Mouse (Mus musculus): ENCODE data around the gene Ubr2. TPM values are rescaled to one million over a fixed set of nuclear protein-coding genes. Genes with fewer than 3 reads are reported as not detected.

The Ubr2 gene
- polyA plus RNA-seq, 1 experiment from 2014 or later, result 11.9 TPM

DNA sequence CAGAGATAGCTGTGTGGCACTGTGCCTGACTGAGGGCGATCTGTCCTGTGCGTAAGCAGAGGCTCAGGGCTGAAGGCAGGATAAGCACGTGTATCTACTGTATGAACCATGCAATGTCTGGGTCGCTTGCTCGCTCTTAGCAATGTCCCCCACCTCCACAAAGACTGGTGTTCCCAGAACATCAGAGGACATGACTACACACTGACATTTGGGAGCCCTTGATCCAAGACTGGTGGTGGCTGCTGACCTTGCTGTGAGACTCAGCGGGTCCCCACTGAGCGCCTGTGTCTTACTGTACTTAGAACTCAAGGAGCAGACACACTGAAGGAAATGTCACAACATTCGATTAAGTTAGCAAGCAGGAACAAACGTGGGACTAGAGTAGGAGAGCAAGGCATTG lies 64.1 kb downstream of the Ubr2 start:
- H3K27ac ChIP-seq, result no peak overlapping the region
- no peak overlapping the region for H3K9ac ChIP-seq (ENCODE audit: low read depth, low read length)
- ATAC-seq (replicated peaks; ENCODE audit: low FRiP score, low read depth) (no peak), DNase-seq (ENCODE audit: low spot score) (no peak)
- 94% methylated on average over 9 of the region's 9 CpGs for WGBS
- no peaks in the 10 kb centered on the region for H3K9me3 ChIP-seq (replicated peaks; ENCODE audit: low read length)
- no peaks in the 10 kb centered on the region for H3K27me3 ChIP-seq (ENCODE audit: insufficient read depth, low read length)
- H3K4me2 ChIP-seq (ENCODE audit: low read length), result no peak overlapping the region
- no peak for TF ChIP-seq CTCF (IDR thresholded peaks at IDR 0.05; ENCODE audit: low read depth)
- no peak overlapping the region for H3K4me3 ChIP-seq (replicated peaks; ENCODE audit: low read depth, low read length)
- no peaks in the 10 kb centered on the region for H3K4me1 ChIP-seq (replicated peaks; ENCODE audit: insufficient read depth, low read length)
- H3K36me3 ChIP-seq (ENCODE audit: insufficient read depth, low read length), result peaks cover 73% of the 10 kb centered on the region

GRCm38 (mm10) chr17:46942421-46942820 lies 67.9 kb downstream of the Ubr2 start:
- no peak for TF ChIP-seq CTCF (IDR thresholded peaks at IDR 0.05; ENCODE audit: low read depth)
- ATAC-seq (replicated peaks; ENCODE audit: low FRiP score, low read depth) (no peak), DNase-seq (ENCODE audit: low spot score) (no peak)
- Histone ChIP-seq H3K4me1 (replicated peaks; ENCODE audit: insufficient read depth, low read length) (no peaks in the 10 kb centered on the region), H3K9me3 (replicated peaks; ENCODE audit: low read length) (no peaks in the 10 kb centered on the region), H3K27ac (no peak overlapping the region), H3K9ac (ENCODE audit: low read depth, low read length) (no peak overlapping the region), H3K4me2 (ENCODE audit: low read length) (no peak overlapping the region), H3K4me3 (replicated peaks; ENCODE audit: low read depth, low read length) (no peak overlapping the region), H3K27me3 (ENCODE audit: insufficient read depth, low read length) (no peaks in the 10 kb centered on the region), H3K36me3 (ENCODE audit: insufficient read depth, low read length) (peaks cover 87% of the 10 kb centered on the region)
- WGBS, result 98% methylated on average over 9 of the region's 9 CpGs

DNA sequence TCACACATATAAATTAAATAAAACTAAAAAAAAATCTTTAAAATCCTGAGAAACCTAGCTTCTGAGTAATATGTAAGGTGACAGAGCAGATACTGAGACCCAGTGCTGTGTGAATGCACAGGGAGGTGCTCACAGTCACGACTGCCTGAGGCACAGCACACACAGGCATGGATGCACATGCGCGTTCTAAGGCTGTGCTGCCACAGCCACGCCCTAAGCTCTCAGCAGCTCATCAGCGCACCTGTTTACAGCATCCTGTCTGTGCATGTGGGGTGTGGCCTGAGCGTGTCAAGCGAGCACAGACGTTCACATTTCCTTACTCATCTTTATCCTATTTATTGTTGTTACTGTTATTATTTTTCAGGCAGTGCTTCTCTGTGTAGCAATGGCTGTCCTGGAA lies 69.9 kb downstream of the Ubr2 start:
- no peak for DNase-seq (ENCODE audit: low spot score)

GRCm38 (mm10) chr17:46933557-46934348 lies 76.6 kb downstream of the Ubr2 start:
- Histone ChIP-seq H3K27ac (no peak overlapping the region), H3K4me3 (replicated peaks; ENCODE audit: low read depth, low read length) (no peak overlapping the region), H3K4me2 (ENCODE audit: low read length) (no peak overlapping the region), H3K36me3 (ENCODE audit: insufficient read depth, low read length) (peaks cover 89% of the 10 kb centered on the region), H3K9me3 (replicated peaks; ENCODE audit: low read length) (no peaks in the 10 kb centered on the region), H3K9ac (ENCODE audit: low read depth, low read length) (no peak overlapping the region), H3K4me1 (replicated peaks; ENCODE audit: insufficient read depth, low read length) (no peaks in the 10 kb centered on the region), H3K27me3 (ENCODE audit: insufficient read depth, low read length) (no peaks in the 10 kb centered on the region)
- WGBS, result 78% methylated on average over 19 of the region's 19 CpGs
- DNase-seq (ENCODE audit: low spot score) (peak; percentile 74), ATAC-seq (replicated peaks; ENCODE audit: low FRiP score, low read depth) (0 out of 2 replicates have a peak, but pooled peaks have one; percentile 52)
- peak; percentile 80 for TF ChIP-seq CTCF (IDR thresholded peaks at IDR 0.05; ENCODE audit: low read depth)

More for the DNA sequence above, 69.9 kb downstream of the Ubr2 start:
- H3K4me2 ChIP-seq (ENCODE audit: low read length), result no peak overlapping the region
- H3K4me3 ChIP-seq (replicated peaks; ENCODE audit: low read depth, low read length), result no peak overlapping the region
- 94% methylated on average over 8 of the region's 8 CpGs for WGBS
- no peaks in the 10 kb centered on the region for H3K4me1 ChIP-seq (replicated peaks; ENCODE audit: insufficient read depth, low read length)
- no peak for TF ChIP-seq CTCF (IDR thresholded peaks at IDR 0.05; ENCODE audit: low read depth)
- H3K9ac ChIP-seq (ENCODE audit: low read depth, low read length), result no peak overlapping the region
- no peak for ATAC-seq (replicated peaks; ENCODE audit: low FRiP score, low read depth)
- peaks cover 90% of the 10 kb centered on the region for H3K36me3 ChIP-seq (ENCODE audit: insufficient read depth, low read length)
- H3K27ac ChIP-seq, result no peak overlapping the region
- no peaks in the 10 kb centered on the region for H3K27me3 ChIP-seq (ENCODE audit: insufficient read depth, low read length)
- no peaks in the 10 kb centered on the region for H3K9me3 ChIP-seq (replicated peaks; ENCODE audit: low read length)

- H3K36me3 ChIP-seq (ENCODE audit: insufficient read depth, low read length), result peaks cover 87% of the 10 kb centered on the region
- H3K27me3 ChIP-seq (ENCODE audit: insufficient read depth, low read length), result no peaks in the 10 kb centered on the region
- H3K9ac ChIP-seq (ENCODE audit: low read depth, low read length), result no peak overlapping the region
- no peak for TF ChIP-seq CTCF (IDR thresholded peaks at IDR 0.05; ENCODE audit: low read depth)
- H3K4me2 ChIP-seq (ENCODE audit: low read length), result no peak overlapping the region
- H3K4me1 ChIP-seq (replicated peaks; ENCODE audit: insufficient read depth, low read length), result no peaks in the 10 kb centered on the region
- H3K27ac ChIP-seq, result no peak overlapping the region
- ATAC-seq (replicated peaks; ENCODE audit: low FRiP score, low read depth), result no peak
- 94% methylated on average over 5 of the region's 5 CpGs for WGBS
- no peak for DNase-seq (ENCODE audit: low spot score)
- no peak overlapping the region for H3K4me3 ChIP-seq (replicated peaks; ENCODE audit: low read depth, low read length)
- no peaks in the 10 kb centered on the region for H3K9me3 ChIP-seq (replicated peaks; ENCODE audit: low read length)
Measured at GRCm38 (mm10) chr17:46932961-46933360, 77.4 kb downstream of the Ubr2 start.

DNA sequence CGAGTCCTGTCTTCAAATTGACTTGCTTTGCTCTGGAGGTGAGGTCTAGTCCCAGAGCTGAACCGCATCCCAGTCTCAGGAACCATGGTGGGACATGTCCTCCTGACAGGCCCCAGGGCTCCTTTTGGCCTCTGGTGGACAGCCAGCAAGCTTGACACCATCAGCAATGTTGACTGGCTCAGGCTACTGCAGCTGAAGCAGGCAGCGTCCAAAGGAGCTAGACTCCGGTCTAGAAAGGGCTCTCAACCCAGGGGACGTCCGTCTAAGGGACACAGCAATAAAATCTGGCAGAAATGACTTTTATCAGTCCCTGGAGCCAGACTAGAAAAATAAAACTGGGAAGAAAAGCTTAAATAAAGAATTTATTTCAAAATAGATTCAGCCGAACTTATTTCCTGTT lies 80.5 kb downstream of the Ubr2 start:
- H3K4me3 ChIP-seq (replicated peaks; ENCODE audit: low read depth, low read length), result no peak overlapping the region
- DNase-seq (ENCODE audit: low spot score), result no peak
- H3K9me3 ChIP-seq (replicated peaks; ENCODE audit: low read length), result no peaks in the 10 kb centered on the region
- no peaks in the 10 kb centered on the region for H3K4me1 ChIP-seq (replicated peaks; ENCODE audit: insufficient read depth, low read length)
- no peaks in the 10 kb centered on the region for H3K27me3 ChIP-seq (ENCODE audit: insufficient read depth, low read length)
- no peak overlapping the region for H3K9ac ChIP-seq (ENCODE audit: low read depth, low read length)
- ATAC-seq (replicated peaks; ENCODE audit: low FRiP score, low read depth), result no peak
- no peak overlapping the region for H3K4me2 ChIP-seq (ENCODE audit: low read length)
- TF ChIP-seq CTCF (IDR thresholded peaks at IDR 0.05; ENCODE audit: low read depth), result no peak
- 66% methylated on average over 7 of the region's 7 CpGs for WGBS
- H3K27ac ChIP-seq, result no peak overlapping the region
- H3K36me3 ChIP-seq (ENCODE audit: insufficient read depth, low read length), result peaks cover 58% of the 10 kb centered on the region

All from kidney, postnatal 0 days (tissue).